Mouse (Mus musculus) neural tube, embryonic 13.5 days (tissue): Measurements from ENCODE around the gene BC051665. TPM values are rescaled to one million over a fixed set of nuclear protein-coding genes. Genes with fewer than 3 reads are reported as not detected.

ENCODE experiments used
- ATAC-seq: fragments of 200-750 bp; cut with Nextera tagmentation; 2 replicates; pipeline ENCODE4 v1.8.0; 2017; ENCODE audit warnings: low read depth, mild to moderate bottlenecking, moderate TSS enrichment, moderate library complexity
- H3K27ac ChIP-seq: fragments of 300-500 bp; sonication (generic); replicated peaks from 2 replicates; pipeline ENCODE4 v1.5.1; 2015; ENCODE audit warnings: moderate library complexity, mild to moderate bottlenecking, inconsistent platforms
- H3K27me3 ChIP-seq: fragments of 300-500 bp; sonication (generic); 2 replicates; pipeline ENCODE4 v1.6.1; 2015; ENCODE audit warnings: mild to moderate bottlenecking, inconsistent platforms
- H3K36me3 ChIP-seq: fragments of 300-500 bp; sonication (generic); 2 replicates; pipeline ENCODE4 v1.6.1; 2015; ENCODE audit warnings: mild to moderate bottlenecking, inconsistent platforms
- H3K4me1 ChIP-seq: fragments of 300-500 bp; sonication (generic); replicated peaks from 2 replicates; pipeline ENCODE4 v1.6.1; 2015; ENCODE audit warnings: inconsistent platforms
- H3K4me2 ChIP-seq: fragments of 300-500 bp; sonication (generic); 2 replicates; pipeline ENCODE4 v1.6.1; 2015; ENCODE audit warnings: inconsistent platforms, mild to moderate bottlenecking, moderate library complexity
- H3K4me3 ChIP-seq: fragments of 300-500 bp; sonication (generic); 2 replicates; pipeline ENCODE4 v1.5.1; 2015; ENCODE audit warnings: mild to moderate bottlenecking, inconsistent platforms
- H3K9ac ChIP-seq: fragments of 300-500 bp; sonication (generic); 2 replicates; pipeline ENCODE4 v1.6.1; 2015; ENCODE audit warnings: moderate library complexity, mild to moderate bottlenecking, inconsistent platforms
- H3K9me3 ChIP-seq: fragments of 300-500 bp; sonication (generic); 2 replicates; pipeline ENCODE4 v1.6.1; 2016; ENCODE audit warnings: inconsistent platforms
- WGBS: fragments of 180-500 bp; shearing (Covaris S2); methylation state at CpG from one replicate; pipeline ENCODE4 v1.1.7; 2015; 5-methylcytosine and 5-hydroxymethylcytosine counted together
- polyA plus RNA-seq: library from polyadenylated mRNA; unstranded; fragments of >200 nt; fragmentation: Nextera tagmentation; extraction: Ambion mirVana; gene quantifications from 2 replicates; pipeline ENCODE4 v1.2.1, GENCODE M21; 2015

BC051665 gene
- polyA plus RNA-seq, 1 experiment from 2014 or later, result not detected

DNA sequence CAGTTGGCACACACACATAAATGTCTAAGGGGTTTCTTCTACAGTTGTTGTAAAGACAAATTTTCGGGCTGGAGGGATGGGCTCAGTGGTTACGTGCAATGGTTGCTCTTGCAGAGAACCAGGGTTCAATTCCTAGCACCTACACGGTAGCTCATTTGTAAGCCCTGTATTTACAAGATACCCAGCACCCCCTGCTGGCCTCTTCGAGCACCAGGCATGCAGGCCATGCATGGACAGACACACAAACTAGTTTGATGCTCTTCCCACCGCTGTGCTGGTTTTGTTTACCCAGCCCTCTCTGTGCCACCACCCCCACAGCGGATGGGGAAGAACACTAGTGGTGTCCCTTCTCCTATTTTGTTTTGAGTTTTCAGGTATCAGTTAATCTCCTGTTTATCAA is 45.9 kb downstream of the BC051665 start:
- no peak overlapping the region for H3K27ac ChIP-seq
- H3K9me3 ChIP-seq, result no peaks in the 10 kb centered on the region
- H3K4me1 ChIP-seq, result peaks cover 25% of the 10 kb centered on the region
- H3K9ac ChIP-seq, result no peak overlapping the region
- H3K4me3 ChIP-seq, result no peak overlapping the region
- ATAC-seq, result no peak
- no peak overlapping the region for H3K4me2 ChIP-seq
- no peaks in the 10 kb centered on the region for H3K27me3 ChIP-seq
- WGBS, result 90% methylated on average over 6 of the region's 6 CpGs
- H3K36me3 ChIP-seq, result peaks cover 57% of the 10 kb centered on the region

DNA sequence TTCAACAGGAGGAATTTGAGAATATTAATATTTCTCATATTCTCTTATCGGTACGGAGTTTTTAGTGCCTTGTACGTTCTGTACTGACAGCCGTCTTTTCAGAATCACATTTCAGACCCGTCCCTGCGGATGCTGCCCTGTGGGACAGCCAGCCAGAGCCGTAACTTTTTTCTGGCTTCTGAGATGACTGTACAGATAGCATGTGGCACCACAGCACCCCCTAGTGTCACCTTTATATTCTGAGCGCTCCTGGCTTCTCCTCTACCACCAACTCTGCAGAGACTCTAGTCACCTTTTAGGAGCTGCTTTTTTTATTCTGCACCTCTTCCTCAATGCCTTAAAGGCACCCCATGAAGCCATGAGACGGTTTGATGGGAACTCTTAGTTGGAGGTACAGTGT is 47.7 kb downstream of the BC051665 start:
- Histone ChIP-seq H3K27me3 (no peaks in the 10 kb centered on the region), H3K4me1 (peaks cover 18% of the 10 kb centered on the region), H3K36me3 (peaks cover 75% of the 10 kb centered on the region), H3K4me3 (no peak overlapping the region), H3K9ac (no peak overlapping the region), H3K27ac (no peak overlapping the region; the same call in 1 of the 2 replicates), H3K9me3 (no peaks in the 10 kb centered on the region), H3K4me2 (peak overlapping the region; percentile 38)
- WGBS, result 15% methylated on average over 9 of the region's 9 CpGs
- ATAC-seq, result peak; percentile 77

DNA sequence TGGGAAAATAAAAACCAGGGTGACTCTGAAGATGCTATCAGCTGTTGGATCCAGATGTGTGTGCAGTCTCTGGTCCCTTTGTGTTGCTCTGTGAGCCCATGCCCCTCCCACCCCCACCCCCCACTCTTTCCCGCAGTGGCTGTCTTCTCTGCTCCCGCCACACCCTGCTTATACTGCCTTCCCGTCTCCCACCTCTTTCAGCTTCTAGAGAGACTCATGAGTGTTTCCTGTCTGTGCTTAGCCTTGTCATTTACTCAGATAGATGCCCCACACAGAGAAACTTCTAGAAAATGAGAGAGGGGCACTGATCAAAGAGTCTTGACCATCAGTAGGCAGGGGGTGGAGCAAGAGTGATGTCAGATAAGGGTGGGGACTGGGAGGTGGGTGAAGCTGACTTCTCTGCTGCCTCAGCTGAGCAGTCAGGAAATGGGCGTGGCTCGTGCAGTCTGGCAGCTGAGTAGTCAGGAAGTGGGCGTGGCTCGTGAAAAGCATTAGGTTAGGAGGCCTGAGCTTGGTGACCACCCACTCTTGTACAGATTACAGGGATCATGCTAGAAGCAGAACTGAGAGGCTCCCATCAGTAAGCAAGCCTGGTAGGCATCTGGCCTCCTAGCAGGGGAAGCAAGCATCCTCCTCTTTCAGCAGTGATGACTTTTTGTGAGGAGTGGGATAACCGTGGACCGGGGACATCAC is 48.4 kb downstream of the BC051665 start:
- no peaks in the 10 kb centered on the region for H3K27me3 ChIP-seq
- H3K4me2 ChIP-seq, result peak overlapping the region; percentile 38
- H3K27ac ChIP-seq, result no peak overlapping the region; the same call in 1 of the 2 replicates
- no peaks in the 10 kb centered on the region for H3K9me3 ChIP-seq
- 19% methylated on average over 9 of the region's 9 CpGs for WGBS
- no peak overlapping the region for H3K9ac ChIP-seq
- ATAC-seq, result peak; percentile 49
- H3K36me3 ChIP-seq, result peaks cover 77% of the 10 kb centered on the region
- peaks cover 15% of the 10 kb centered on the region for H3K4me1 ChIP-seq
- H3K4me3 ChIP-seq, result no peak overlapping the region

DNA sequence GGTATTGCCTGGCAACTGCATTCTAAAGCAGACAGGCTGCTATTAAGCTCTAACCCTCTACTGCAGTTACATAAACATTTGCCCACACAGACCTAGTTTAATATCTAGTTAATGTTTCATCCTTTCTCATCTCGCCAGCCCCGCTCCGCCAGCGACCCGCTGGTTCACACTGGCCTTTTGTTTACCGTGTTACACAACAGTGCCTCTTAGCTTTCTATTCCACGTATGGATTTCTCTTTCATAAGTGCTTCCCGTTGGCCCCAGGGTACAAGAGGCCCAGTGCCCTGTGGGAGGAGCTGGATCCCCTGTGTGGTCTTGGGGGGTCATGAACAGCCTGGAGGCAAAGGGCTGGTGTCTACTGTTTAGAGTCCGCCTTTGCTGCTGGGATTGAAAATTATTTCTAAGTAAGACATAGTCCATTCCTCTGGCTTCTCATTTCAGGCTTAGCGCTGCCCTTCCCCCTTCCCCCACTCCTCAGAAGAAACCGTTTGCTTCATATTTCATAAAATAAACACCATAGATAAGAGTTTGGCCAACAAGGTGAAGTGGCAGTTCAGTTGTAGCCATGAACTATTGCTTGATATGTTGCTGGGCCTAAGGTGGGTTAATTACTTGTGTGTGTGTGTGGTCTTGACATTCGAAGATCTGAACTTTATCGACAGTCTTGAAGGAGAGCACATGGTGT is 49.6 kb downstream of the BC051665 start:
- ATAC-seq, result no peak
- H3K4me1 ChIP-seq, result peaks cover 15% of the 10 kb centered on the region
- WGBS, result 75% methylated on average over 13 of the region's 13 CpGs
- no peaks in the 10 kb centered on the region for H3K9me3 ChIP-seq
- H3K4me3 ChIP-seq, result no peak overlapping the region
- H3K27me3 ChIP-seq, result no peaks in the 10 kb centered on the region
- H3K27ac ChIP-seq, result no peak overlapping the region
- no peak overlapping the region for H3K9ac ChIP-seq
- H3K4me2 ChIP-seq, result no peak overlapping the region
- peaks cover 77% of the 10 kb centered on the region for H3K36me3 ChIP-seq

DNA sequence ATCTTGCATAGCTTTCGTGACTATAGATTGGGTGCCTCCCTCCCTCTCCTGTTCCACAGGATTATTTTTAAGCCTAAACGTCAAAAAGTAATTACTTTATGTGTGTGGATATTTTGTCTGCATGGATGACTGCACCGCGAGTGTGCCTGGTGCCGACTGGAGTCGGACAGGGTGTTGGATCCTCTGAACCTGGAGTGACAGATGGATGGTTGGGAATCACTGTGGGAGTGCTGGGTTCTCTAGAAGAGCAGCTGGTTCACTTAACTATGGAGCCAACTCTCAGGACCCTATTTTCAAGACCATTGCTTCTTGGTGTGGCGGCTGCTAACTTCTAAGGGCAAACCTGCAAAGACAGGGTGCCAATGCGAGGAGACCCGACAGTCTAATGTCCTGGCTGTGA is 50.9 kb downstream of the BC051665 start:
- no peak overlapping the region for H3K27ac ChIP-seq
- WGBS, result 88% methylated on average over 9 of the region's 9 CpGs
- peaks cover 15% of the 10 kb centered on the region for H3K4me1 ChIP-seq
- no peak overlapping the region for H3K4me2 ChIP-seq
- no peak overlapping the region for H3K9ac ChIP-seq
- no peak for ATAC-seq
- H3K9me3 ChIP-seq, result no peaks in the 10 kb centered on the region
- H3K36me3 ChIP-seq, result peaks cover 77% of the 10 kb centered on the region
- H3K4me3 ChIP-seq, result no peak overlapping the region
- no peaks in the 10 kb centered on the region for H3K27me3 ChIP-seq

Other genes with a start within 250 kb of the BC051665 start
- gene Dapk1, start 184.4 kb downstream of the BC051665 start, polyA plus RNA-seq, result 35.1 and 39.0 TPM in 2 replicates
- gene Ctsll3, start 16.5 kb upstream of the BC051665 start, polyA plus RNA-seq, result not detected in 2 replicates
- gene 4930486L24Rik, start 78.1 kb upstream of the BC051665 start, polyA plus RNA-seq, result not detected in 2 replicates
- gene Gm49392, start 110.5 kb upstream of the BC051665 start, polyA plus RNA-seq, result 0.14 TPM in 1 of 2 replicates, not detected in the other
- gene Ctla2b, start 111.1 kb upstream of the BC051665 start, polyA plus RNA-seq, result 1.0 and 2.9 TPM in 2 replicates
- not detected in 2 replicates for gene Tpbpb, start 118.5 kb upstream of the BC051665 start, polyA plus RNA-seq
- gene Gm49393, start 149.2 kb upstream of the BC051665 start, polyA plus RNA-seq, result not detected in 2 replicates
- 1.2 and 2.3 TPM in 2 replicates for gene Gm49391, start 150.2 kb upstream of the BC051665 start, polyA plus RNA-seq
- gene Ctla2a, start 150.3 kb upstream of the BC051665 start, polyA plus RNA-seq, result 18.2 and 20.3 TPM in 2 replicates
- gene Tpbpa, start 155.6 kb upstream of the BC051665 start, polyA plus RNA-seq, result 0.27 TPM in 1 of 2 replicates, not detected in the other
- not detected in 2 replicates for gene Ctsj, start 219.6 kb upstream of the BC051665 start, polyA plus RNA-seq